In the genomic region with DNA sequence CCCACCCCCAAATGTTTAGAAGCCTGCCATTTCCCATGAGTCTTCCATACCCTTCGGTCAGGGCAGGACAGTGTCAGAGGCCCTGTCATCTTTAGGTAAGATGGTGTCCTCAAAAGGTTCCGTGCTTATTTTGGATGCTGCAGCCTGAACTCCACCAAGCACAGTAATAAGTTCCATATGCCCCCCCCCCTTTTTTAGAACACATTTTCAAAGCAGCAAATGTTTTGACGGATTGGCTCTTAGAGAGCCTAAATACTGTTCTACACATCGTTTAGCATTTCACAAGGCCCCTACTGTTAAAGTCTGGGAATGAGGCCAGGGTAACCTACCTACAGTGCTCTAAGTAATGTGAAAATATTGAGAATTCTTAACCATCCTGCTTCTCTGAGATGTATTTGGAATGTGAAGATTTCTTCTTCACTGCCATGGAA, we compare ENCODE assay signal across 15 mouse cellular contexts. TPM values are rescaled to one million over a fixed set of nuclear protein-coding genes. Genes with fewer than 3 reads are reported as not detected.
DNase-seq lines count a peak whose midpoint lies in the region; ATAC-seq and TF ChIP-seq lines count a peak whose summit lies in the region.
"Had no signal": no experiment of that assay in that cellular context is flagged by ENCODE, and none has a peak within 500 bp of the region (broad histone marks: within the 10 kb centered on the region; RNA-seq: fewer than 3 reads in every experiment).

No protein-coding gene starts in this region.

- no peak overlapping the region for H3K9ac ChIP-seq in forebrain, embryonic 15.5 days (replicated peaks)
- no peak overlapping the region for H3K9ac ChIP-seq in forebrain, embryonic 12.5 days
- H3K9ac ChIP-seq in embryonic facial prominence, embryonic 11.5 days (replicated peaks; ENCODE audit: low read length): no peak overlapping the region
- H3K9ac ChIP-seq in limb, embryonic 14.5 days (ENCODE audit: low read depth, low read length, severe bottlenecking): no peak overlapping the region
- H3K9ac ChIP-seq: liver, embryonic 12.5 days had no signal

- no peak overlapping the region for H3K4me3 ChIP-seq in forebrain, embryonic 15.5 days
- no peak overlapping the region for H3K4me3 ChIP-seq in forebrain, embryonic 12.5 days (replicated peaks)
- H3K4me3 ChIP-seq in left cerebral cortex, adult 2 months: no peak overlapping the region
- no peak overlapping the region for H3K4me3 ChIP-seq in embryonic facial prominence, embryonic 11.5 days (ENCODE audit: low read depth, low read length)
- H3K4me3 ChIP-seq in limb, embryonic 14.5 days (replicated peaks; ENCODE audit: low read length): no peak overlapping the region
- H3K4me3 ChIP-seq: liver, embryonic 12.5 days had no signal

- TF ChIP-seq POLR2A in limb, embryonic 14.5 days (IDR thresholded peaks at IDR 0.05; ENCODE audit: borderline replicate concordance, extremely low read depth, insufficient read depth, insufficient read length): no peak

- DNase-seq in left cerebral cortex, postnatal 4 days: peak; percentile 3
- DNase-seq in left cerebral cortex, adult 2 months (ENCODE audit: extremely low spot score in 1 of 2, low spot score in 2 of 2): no peak
- DNase-seq in embryonic facial prominence, embryonic 11.5 days (ENCODE audit: low spot score): peak; percentile 63
- peak; percentile 91 for DNase-seq in limb, embryonic 14.5 days (ENCODE audit: low spot score)
- no peak for DNase-seq in thymus, postnatal 10 days (ENCODE audit: low spot score in 2 of 2)
- DNase-seq in gastrocnemius, postnatal 4 days (ENCODE audit: low spot score in 2 of 2): no peak
- DNase-seq: B cell, adult 2 months; gastrocnemius, postnatal 10 days; spleen, adult 18-20 months had no signal

- no peaks in the 10 kb centered on the region for H3K36me3 ChIP-seq in forebrain, embryonic 15.5 days
- H3K36me3 ChIP-seq in forebrain, embryonic 12.5 days (replicated peaks): no peaks in the 10 kb centered on the region
- H3K36me3 ChIP-seq in embryonic facial prominence, embryonic 11.5 days (replicated peaks; ENCODE audit: control insufficient read depth, insufficient read depth, low read depth, low read length): no peaks in the 10 kb centered on the region
- no peaks in the 10 kb centered on the region for H3K36me3 ChIP-seq in limb, embryonic 14.5 days (ENCODE audit: control insufficient read depth, insufficient read depth, low read length)
- H3K36me3 ChIP-seq: liver, embryonic 12.5 days had no signal

- intact Hi-C loops in left cerebral cortex, postnatal 4 days (cut with DNase I): no loop called here
- intact Hi-C loops in left cerebral cortex, adult 2 months (cut with DNase I): no loop called here

- 44% methylated on average over 4 of the region's 4 CpGs for WGBS in forebrain, embryonic 15.5 days
- WGBS in forebrain, embryonic 12.5 days: 73% methylated on average over 4 of the region's 4 CpGs
- 38% methylated on average over 4 of the region's 4 CpGs for WGBS in embryonic facial prominence, embryonic 11.5 days
- WGBS in limb, embryonic 14.5 days: 13% methylated on average over 4 of the region's 4 CpGs

- H3K9me3 ChIP-seq in forebrain, embryonic 15.5 days: no peaks in the 10 kb centered on the region
- H3K9me3 ChIP-seq in forebrain, embryonic 12.5 days: no peaks in the 10 kb centered on the region
- no peaks in the 10 kb centered on the region for H3K9me3 ChIP-seq in embryonic facial prominence, embryonic 11.5 days (replicated peaks; ENCODE audit: control insufficient read depth, low read length)
- H3K9me3 ChIP-seq in limb, embryonic 14.5 days (ENCODE audit: control insufficient read depth, low read length): no peaks in the 10 kb centered on the region
- H3K9me3 ChIP-seq: liver, embryonic 12.5 days had no signal

- 0 out of 2 replicates have a peak, but pooled peaks cover 7% of the 10 kb centered on the region for H3K4me1 ChIP-seq in forebrain, embryonic 15.5 days
- no peaks in the 10 kb centered on the region for H3K4me1 ChIP-seq in forebrain, embryonic 12.5 days
- H3K4me1 ChIP-seq in embryonic facial prominence, embryonic 11.5 days (ENCODE audit: control insufficient read depth, insufficient read depth, low read length): no peaks in the 10 kb centered on the region
- H3K4me1 ChIP-seq in limb, embryonic 14.5 days (ENCODE audit: control insufficient read depth, insufficient read depth, low read length): peaks cover 36% of the 10 kb centered on the region
- H3K4me1 ChIP-seq: liver, embryonic 12.5 days had no signal

- ATAC-seq in forebrain, embryonic 15.5 days (replicated peaks): peak; percentile 89
- no peak for ATAC-seq in forebrain, embryonic 12.5 days (ENCODE audit: low FRiP score)
- peak; percentile 65; the same call in 1 of the 2 replicates for ATAC-seq in embryonic facial prominence, embryonic 11.5 days (replicated peaks; ENCODE audit: insufficient number of reproducible peaks, low FRiP score, low TSS enrichment, low read depth)
- ATAC-seq in limb, embryonic 14.5 days (ENCODE audit: low FRiP score, low read depth): peak; percentile 82
- ATAC-seq: liver, embryonic 12.5 days had no signal

- no peak for TF ChIP-seq CTCF in left cerebral cortex, adult 2 months (IDR thresholded peaks at IDR 0.05)

- H3K27ac ChIP-seq in forebrain, embryonic 15.5 days (replicated peaks): no peak overlapping the region
- H3K27ac ChIP-seq in forebrain, embryonic 12.5 days: no peak overlapping the region
- H3K27ac ChIP-seq in left cerebral cortex, adult 2 months: no peak overlapping the region
- no peak overlapping the region for H3K27ac ChIP-seq in embryonic facial prominence, embryonic 11.5 days (replicated peaks; ENCODE audit: low read depth, low read length)
- peak overlapping the region; percentile 85 for H3K27ac ChIP-seq in limb, embryonic 14.5 days (replicated peaks; ENCODE audit: low read depth, low read length)
- H3K27ac ChIP-seq: liver, embryonic 12.5 days had no signal

- H3K27me3 ChIP-seq in forebrain, embryonic 15.5 days: no peaks in the 10 kb centered on the region
- no peaks in the 10 kb centered on the region for H3K27me3 ChIP-seq in forebrain, embryonic 12.5 days
- no peaks in the 10 kb centered on the region for H3K27me3 ChIP-seq in embryonic facial prominence, embryonic 11.5 days (ENCODE audit: control insufficient read depth, insufficient read depth, low read length)
- no peaks in the 10 kb centered on the region for H3K27me3 ChIP-seq in limb, embryonic 14.5 days (ENCODE audit: control insufficient read depth, insufficient read depth, low read length)
- H3K27me3 ChIP-seq: liver, embryonic 12.5 days; Patski had no signal

- no peak overlapping the region for H3K4me2 ChIP-seq in forebrain, embryonic 15.5 days (replicated peaks)
- no peak overlapping the region for H3K4me2 ChIP-seq in forebrain, embryonic 12.5 days
- no peak overlapping the region for H3K4me2 ChIP-seq in embryonic facial prominence, embryonic 11.5 days (ENCODE audit: low read depth, low read length)
- H3K4me2 ChIP-seq in limb, embryonic 14.5 days (replicated peaks; ENCODE audit: low read depth, low read length, severe bottlenecking): peak overlapping the region; percentile 38
- H3K4me2 ChIP-seq: liver, embryonic 12.5 days; midbrain, embryonic 11.5 days had no signal

RNA-seq across cellular contexts. Expression of a gene that starts 19.6 kb away (rescaled TPM):
- polyA plus RNA-seq in forebrain, embryonic 15.5 days (2015; fragmentation: Nextera tagmentation; extraction: Ambion mirVana): 10.4 and 11.8 TPM in 2 replicates
- polyA plus RNA-seq in forebrain, embryonic 12.5 days (2016; fragmentation: Nextera tagmentation; extraction: Ambion mirVana): 27.8 and 37.4 TPM in 2 replicates
- total RNA-seq in left cerebral cortex, postnatal 4 days (2021): 10 to 100 TPM; 35.6 to 37.3 TPM
- total RNA-seq in left cerebral cortex, adult 2 months (2021): 10 to 100 TPM in 1 of 2 experiments, 1 to 10 TPM in 1; 9.9 to 13.9 TPM
- 72.4 and 81.5 TPM in 2 replicates for polyA plus RNA-seq in embryonic facial prominence, embryonic 11.5 days (2014; fragmentation: Nextera tagmentation; extraction: Ambion mirVana)
- 127 and 154 TPM in 2 replicates for polyA plus RNA-seq in limb, embryonic 14.5 days (2012; rRNA removed)
- polyA plus RNA-seq in limb, embryonic 14.5 days (2014; fragmentation: Nextera tagmentation; extraction: Ambion mirVana): 99.1 and 114 TPM in 2 replicates
- 10 to 100 TPM; 94.6 to 96.1 TPM for total RNA-seq in gastrocnemius, postnatal 4 days (2021)
- total RNA-seq: neutrophil, adult 5-6 weeks had no signal

Comparison
In these comparisons a context has a peak if more than half of its experiments do, and no peak if none do; other contexts are left out.
1. DNase-seq: peak in left cerebral cortex, postnatal 4 days (single experiment), embryonic facial prominence, embryonic 11.5 days (single experiment) and limb, embryonic 14.5 days (single experiment); none in left cerebral cortex, adult 2 months (0 of 2), thymus, postnatal 10 days (0 of 2) and gastrocnemius, postnatal 4 days (0 of 2).